Mouse (Mus musculus) lung, postnatal 10 days (tissue): Measurements from ENCODE around the gene Ccin.

Source experiments
- DNase-seq: peaks from one replicate; pipeline ENCODE4 v3.0.0; 2021

The Ccin gene

DNA sequence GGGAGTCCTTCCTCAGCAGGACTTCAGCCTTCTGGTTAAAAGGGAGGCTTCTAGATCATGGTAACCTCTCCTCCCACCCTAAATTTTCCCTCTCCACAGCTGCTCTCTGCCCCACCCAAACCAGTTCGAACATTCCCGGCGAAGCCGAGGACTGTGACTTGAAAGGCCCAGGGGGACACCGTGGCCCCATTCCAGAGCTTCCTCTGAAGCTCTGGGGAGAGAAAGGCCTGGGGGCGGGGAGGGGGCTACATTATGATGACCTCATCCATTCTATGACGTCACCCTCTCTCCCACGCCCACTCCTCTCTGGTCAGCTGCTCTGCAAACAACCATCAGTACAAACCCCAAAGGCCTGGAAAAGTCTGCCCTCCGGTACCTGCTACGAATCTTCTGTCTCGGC is at the start of gene Ccin:
Gene Ccin, plus strand, starts transcription at position 303 of the 400 bp plus-strand sequence.
- DNase-seq: no peak

GRCm38 (mm10) chr4:43936186-43936585 is 47.1 kb upstream of the Ccin start:
- DNase-seq: no peak

- DNase-seq: peak; percentile 13
Observed at GRCm38 (mm10) chr4:43936749-43937674, 46.3 kb upstream of the Ccin start.

DNA sequence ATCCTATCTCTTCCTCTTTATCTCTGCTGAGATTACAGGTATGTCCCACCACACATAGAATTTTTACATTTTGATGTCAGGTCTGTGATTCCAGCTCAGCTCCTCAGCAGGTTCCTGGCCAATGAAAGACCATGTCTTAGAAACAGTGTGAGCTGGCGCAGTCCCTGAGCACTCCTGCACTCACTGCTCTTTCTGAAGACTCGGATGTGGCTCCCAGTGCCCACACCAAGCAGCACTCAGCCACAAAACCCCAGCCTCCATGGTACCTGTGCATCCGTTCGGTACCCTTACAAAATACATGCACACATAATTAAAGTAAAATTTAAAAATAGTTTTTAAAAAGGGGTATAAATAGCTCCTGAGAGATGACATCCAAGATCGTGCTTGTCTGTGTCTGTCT is 42.0 kb upstream of the Ccin start:
- DNase-seq: no peak

- no peak for DNase-seq
Observed at GRCm38 (mm10) chr4:43942421-43942820, 40.9 kb upstream of the Ccin start.

DNA sequence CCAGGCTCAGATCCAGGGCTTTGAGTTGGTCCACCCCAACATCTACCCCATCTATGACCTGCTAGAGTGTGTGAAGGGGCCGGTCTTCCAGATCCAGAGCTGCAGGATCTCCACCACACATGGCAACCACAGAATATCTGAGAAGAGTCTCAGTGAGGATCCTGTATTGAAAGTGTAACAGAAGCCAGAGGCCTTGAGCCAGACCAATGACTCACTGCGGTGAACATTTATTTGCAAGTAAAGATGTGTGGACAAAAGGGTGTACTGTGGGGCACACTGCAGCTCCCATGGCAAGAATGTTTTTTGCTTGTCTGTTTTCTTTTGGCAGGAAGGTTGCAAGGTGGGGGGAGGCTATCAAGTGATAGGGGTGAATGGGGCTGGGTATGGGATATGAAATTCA is 35.7 kb upstream of the Ccin start:
- no peak for DNase-seq

DNA sequence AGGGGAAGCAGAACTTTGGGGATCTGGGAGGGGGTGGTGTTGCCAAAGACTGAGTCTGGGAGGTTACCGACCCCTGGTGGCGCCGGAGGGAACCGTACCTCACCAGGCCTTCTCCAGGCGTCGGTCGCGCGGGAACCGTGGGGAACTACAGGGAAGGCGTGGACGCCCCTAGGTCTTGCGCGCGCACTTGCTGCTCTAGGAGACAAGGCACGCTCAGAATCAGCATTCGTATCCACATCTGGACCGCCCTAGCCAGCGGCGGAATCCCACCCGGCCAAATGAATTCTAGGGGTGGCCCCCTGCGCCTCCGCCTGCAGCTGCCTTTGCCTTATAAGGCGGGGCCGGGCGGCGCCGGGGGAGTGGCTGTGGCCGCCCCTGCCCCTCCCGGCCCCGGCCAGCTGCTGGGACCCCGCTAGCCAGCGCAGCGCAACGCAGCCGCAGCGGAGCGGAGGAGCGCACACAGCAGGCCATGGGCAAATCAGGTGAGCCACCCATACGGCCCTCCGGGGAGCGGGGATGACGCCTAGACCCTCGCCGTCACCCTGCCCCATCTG is 25.9 kb upstream of the Ccin start, which contains the start of gene Glipr2:
Gene Glipr2, plus strand, starts transcription at position 110 of the 554 bp plus-strand sequence.
- DNase-seq: peak; percentile 95

DNA sequence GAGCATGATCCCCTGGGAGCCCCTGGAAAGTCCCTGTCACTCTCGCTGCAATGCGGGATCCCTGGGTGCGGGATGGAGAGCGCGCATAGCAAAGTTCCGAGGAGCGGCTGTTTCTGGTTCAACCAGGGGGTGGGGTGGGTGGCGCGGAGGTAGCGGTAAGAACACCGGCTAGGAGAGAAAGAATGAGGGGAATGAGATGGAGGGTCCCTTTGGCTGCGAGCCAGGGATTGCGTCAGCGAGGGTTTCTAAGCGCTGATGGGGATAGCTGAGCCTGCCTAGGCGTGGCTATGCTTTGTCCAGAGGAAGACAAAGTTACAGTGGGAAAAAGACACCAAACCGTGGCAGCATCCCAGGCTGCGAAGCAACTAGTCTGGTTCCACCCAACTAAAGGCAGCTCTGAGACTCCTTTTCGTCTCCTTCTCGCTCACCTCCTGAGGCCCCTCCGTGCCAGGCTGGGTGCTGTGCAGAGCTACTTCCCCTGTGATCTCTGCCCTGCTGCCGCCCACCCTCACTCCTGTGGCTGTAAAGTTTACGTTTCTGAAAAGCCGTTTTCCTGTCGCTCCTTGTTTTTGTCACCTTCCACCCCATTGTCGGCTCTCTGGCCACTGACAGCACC is 25.3 kb upstream of the Ccin start:
- peak; percentile 80 for DNase-seq

GRCm38 (mm10) chr4:43959523-43960179 is 23.6 kb upstream of the Ccin start:
- no peak for DNase-seq

DNA sequence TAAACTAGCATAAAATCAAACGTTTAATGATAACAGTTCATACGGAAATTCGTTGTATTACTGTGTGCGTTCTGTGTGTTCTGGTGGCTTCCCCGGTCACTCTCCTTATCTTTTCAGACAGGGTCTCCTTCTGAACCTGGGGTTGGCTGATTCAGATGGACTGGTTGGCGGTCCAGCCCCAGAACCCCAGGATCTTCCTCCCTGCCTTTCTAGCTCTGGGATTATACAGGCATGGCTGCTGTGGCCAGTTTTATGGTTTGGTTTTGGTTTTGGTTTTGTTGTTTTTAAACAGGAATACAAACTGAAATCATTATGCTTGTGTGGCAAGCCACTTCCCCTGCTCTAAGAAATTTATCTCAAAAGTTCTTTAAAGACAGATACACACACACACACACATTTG is 23.1 kb upstream of the Ccin start:
- no peak for DNase-seq

DNA sequence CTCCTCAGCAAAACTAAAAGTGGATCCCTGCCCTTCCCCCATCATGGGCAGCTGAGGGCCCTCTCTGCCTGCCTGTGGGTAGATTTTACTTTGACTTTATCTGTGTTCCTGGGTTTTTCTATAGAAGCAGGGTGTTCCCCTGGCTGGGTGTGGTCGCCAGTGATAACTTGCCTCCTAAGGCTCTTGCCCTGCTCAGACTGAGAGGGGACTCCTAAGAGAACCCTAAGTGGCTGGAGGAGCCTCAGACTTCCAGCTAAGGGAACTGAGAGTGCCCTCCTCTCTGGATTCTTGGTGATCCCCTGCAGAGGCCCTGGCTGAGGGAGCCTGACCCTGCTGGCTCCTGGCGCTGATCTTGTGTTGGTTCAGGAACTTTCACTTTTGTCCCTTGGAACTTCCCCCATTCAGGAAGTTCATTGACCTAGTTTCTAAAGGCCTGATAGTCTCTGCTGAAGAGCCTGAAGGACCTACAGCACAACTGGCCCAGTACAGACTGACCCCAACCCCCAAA is 18.9 kb upstream of the Ccin start:
- DNase-seq: peak; percentile 69

GRCm38 (mm10) chr4:43964951-43965684 is 18.2 kb upstream of the Ccin start:
- peak; percentile 46 for DNase-seq

DNA sequence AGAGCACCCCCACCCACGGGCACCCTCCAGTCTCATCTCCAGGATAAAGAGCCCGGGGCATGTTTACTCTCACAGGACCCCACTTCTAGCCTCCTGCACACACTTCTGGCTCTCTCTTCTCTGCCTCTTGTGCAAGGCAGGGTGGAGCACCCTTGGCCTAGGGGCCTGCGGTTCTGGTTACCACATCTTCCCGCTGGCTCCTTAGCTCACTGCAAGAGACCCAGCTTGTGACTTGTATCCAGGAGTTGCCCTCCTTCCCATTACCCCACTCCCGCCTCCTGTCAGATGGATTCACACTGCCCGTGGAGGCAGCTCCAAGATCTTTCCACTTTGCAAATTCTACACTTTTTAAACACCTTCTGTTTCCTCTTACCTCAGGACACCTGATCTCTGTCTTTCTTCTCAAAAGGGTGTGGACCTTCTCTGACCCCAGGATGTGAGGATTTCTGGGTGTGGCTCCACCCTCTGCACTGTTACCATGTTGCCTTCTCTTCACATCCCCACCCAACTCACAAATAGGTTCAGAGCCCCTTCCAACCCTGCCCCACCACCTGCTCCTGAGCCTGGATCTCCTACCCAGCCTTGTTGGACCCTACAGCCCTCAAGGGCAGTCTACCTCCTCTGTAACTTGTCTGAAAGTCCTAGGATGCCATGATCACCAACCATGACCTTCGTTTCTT is 17.3 kb upstream of the Ccin start:
- DNase-seq: peak; percentile 35

DNA sequence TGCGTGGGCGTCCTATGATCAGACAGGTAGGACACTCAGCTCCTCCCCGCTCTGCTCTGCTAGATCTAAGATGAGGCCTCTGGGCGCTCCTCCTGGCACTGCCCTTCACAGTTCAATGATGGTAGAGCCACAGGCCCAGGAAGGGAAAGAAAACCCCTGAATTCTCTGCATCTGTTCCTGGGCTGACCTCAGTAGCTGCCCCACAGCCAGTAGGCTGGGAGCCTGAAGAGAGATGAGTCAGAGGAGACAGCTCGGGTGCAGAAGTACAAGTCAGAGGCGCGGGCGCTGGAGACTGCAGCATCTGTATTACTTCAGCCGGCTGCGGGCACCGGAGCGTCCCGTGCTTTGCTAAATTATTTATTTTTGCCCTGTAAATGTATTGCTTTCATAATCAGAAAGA is 14.6 kb upstream of the Ccin start:
- peak; percentile 81 for DNase-seq

DNA sequence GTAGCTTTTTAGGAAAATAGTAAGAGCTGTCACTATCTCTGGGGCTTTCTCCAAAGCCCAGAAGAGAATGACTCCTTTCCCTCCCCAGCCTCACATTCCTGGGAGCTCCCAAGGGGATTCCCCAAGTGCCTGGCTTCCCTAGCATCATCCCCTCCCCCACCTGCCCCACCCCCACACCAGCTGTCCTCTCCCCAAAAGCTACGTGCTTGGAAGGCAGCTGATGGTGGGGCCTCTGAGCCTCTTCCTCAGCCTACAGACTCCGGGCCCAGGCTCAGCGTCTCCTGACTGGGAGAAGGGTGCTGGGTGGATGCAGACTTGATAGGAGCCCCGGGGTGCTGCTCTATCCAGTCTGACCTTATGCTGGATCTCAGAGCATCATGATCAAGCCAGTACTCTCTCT is 13.9 kb upstream of the Ccin start:
- no peak for DNase-seq

- DNase-seq: no peak
Observed at GRCm38 (mm10) chr4:43970393-43971330, 12.6 kb upstream of the Ccin start.

DNA sequence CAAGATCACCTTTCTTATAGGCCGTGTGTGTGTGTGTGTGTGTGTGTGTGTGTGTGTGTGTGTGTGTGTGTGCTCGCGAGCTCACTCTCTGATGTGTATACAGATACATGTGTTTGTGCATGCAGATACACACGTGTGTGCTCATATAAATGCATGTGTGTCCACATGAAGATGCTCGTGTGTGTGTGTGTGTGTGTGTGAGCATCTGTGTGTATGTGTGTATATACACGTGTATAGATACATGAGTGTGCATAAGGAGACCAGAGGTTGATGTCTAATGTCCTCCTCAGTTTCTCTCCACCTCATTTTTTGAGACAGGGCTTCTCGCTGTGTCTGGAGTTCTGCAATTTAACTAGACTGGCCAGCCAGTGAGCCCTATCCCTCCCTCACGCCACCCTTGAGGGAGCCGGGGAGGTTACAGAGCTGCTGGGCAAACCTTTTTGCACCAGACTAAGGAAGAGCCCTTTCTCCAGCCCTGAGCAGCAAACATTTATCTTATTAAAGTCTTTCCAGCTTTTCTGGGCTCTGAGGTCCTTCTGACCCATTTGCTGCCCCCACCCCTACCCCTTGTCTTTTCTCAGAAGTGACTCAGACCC is 11.6 kb upstream of the Ccin start:
- no peak for DNase-seq

DNA sequence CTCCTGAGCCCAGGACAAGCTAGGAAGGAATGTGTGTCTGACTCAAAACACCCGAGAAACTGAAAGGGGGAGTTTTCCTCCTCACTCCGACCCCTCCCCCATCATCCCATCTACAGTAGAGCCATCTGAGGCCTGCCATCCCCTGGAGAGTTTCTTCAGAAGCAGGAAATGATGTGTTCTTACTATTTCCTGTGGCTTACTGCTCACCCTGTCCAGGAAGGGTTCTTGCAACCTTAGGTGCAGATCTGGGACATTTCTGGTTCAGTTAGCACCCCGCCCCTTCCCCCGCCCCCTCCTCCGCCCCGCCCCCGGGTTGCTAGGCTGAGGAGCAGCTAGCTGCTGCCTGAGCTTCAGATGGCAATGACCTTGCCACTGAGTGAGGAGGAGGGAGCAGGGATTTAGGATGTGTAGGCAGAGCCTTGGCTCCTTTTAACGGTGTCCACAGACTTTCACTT is 11.1 kb upstream of the Ccin start:
- DNase-seq: peak; percentile 83

- peak; percentile 75 for DNase-seq
Observed at GRCm38 (mm10) chr4:43973526-43973981, 9.7 kb upstream of the Ccin start.
